Mouse (Mus musculus): ENCODE results near the gene Ubash3a.

GRCm38 (mm10) chr17:31169796-31170195 lies 37.9 kb upstream of the Ubash3a start:
- no peak for TF ChIP-seq CTCF (IDR thresholded peaks at IDR 0.05; ENCODE audit: insufficient read depth, low read depth, low read length)
- no peak for TF ChIP-seq POLR2A (IDR thresholded peaks at IDR 0.05; ENCODE audit: insufficient read depth, low read depth, low read length)

Measured in olfactory bulb, adult 2 months (tissue).